Mouse (Mus musculus) E14TG2a.4 (cell line): ENCODE results near the gene Sema6d.

Experiments
- CTCF ChIP-seq: conservative IDR thresholded peaks from 2 replicates; pipeline ENCODE4 v1.5.1; 2014; ENCODE audit warnings: low read length
- NANOG ChIP-seq: IDR thresholded peaks from 2 replicates; pipeline ENCODE4 v1.6.1; 2014; ENCODE audit warnings: borderline replicate concordance, low read length, mixed read lengths

DNA sequence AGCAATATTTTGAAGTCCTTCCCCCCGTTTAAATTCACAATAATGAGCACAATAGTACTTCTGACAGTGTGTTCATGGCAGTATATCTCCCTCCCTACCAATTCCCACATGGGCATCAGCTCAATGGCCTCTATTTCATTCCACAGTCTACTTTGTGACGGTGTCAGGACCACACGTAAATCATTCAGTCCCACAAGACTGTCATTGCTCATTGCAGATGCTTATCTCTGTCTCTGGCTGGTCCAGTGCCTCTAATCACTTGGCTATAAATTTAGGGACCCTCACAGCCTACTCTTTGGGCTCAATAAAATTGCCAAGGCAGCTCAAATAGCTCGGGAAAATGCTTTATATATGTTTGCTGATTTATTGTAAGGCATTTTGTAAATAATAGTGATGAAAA is 441.3 kb downstream of the Sema6d start:
- TF ChIP-seq CTCF (no peak), NANOG (no peak)
